Mouse (Mus musculus) heart, postnatal 4 days (tissue): ENCODE results near the gene Chid1. TPM values are rescaled to one million over a fixed set of nuclear protein-coding genes. Genes with fewer than 3 reads are reported as not detected.
A peak's percentile ranks its signal among the peaks of the same experiment; 100 is the strongest.

ENCODE experiments used
- DNase-seq: peaks from one replicate; pipeline ENCODE4 v3.0.0; 2021
- total RNA-seq, 2 experiments: library from RNA; stranded (reverse); gene quantifications; 2 replicates each; pipeline ENCODE4 v1.2.3; 2021

Chid1 gene
- total RNA-seq, 2 experiments from 2014 or later: 36.5 to 36.6 TPM

- DNase-seq: no peak
Observed at GRCm38 (mm10) chr7:141475805-141476158, 63.9 kb downstream of the Chid1 start.

- DNase-seq: peak; percentile 87
Observed at GRCm38 (mm10) chr7:141475011-141475804, 64.4 kb downstream of the Chid1 start, which contains the start of the genes Polr2l and Tspan4. Polr2l (minus strand) TSS chr7:141475132. Tspan4 (plus strand) TSS chr7:141475240.

GRCm38 (mm10) chr7:141474160-141474559 is 65.5 kb downstream of the Chid1 start:
- no peak for DNase-seq

- DNase-seq: no peak
Observed at GRCm38 (mm10) chr7:141472763-141473162, 66.9 kb downstream of the Chid1 start.

- no peak for DNase-seq
Observed at GRCm38 (mm10) chr7:141472226-141472625, 67.4 kb downstream of the Chid1 start.

GRCm38 (mm10) chr7:141471236-141471635 is 68.4 kb downstream of the Chid1 start:
- DNase-seq: no peak

- no peak for DNase-seq
Observed at GRCm38 (mm10) chr7:141470637-141470944, 69.1 kb downstream of the Chid1 start.

- peak; percentile 58 for DNase-seq
Observed at GRCm38 (mm10) chr7:141469901-141470636, 69.6 kb downstream of the Chid1 start.

GRCm38 (mm10) chr7:141469352-141469751 is 70.3 kb downstream of the Chid1 start:
- DNase-seq: no peak

GRCm38 (mm10) chr7:141468522-141469211 is 71.0 kb downstream of the Chid1 start:
- DNase-seq: peak; percentile 78

- no peak for DNase-seq
Observed at GRCm38 (mm10) chr7:141468164-141468521, 71.5 kb downstream of the Chid1 start.

- DNase-seq: peak; percentile 93
Observed at GRCm38 (mm10) chr7:141467230-141468030, 72.2 kb downstream of the Chid1 start, which contains the start of gene Cd151. Cd151 (plus strand) TSS chr7:141467392.

GRCm38 (mm10) chr7:141466607-141467148 is 73.0 kb downstream of the Chid1 start:
- DNase-seq: no peak

GRCm38 (mm10) chr7:141466045-141466394 is 73.6 kb downstream of the Chid1 start:
- no peak for DNase-seq

GRCm38 (mm10) chr7:141465388-141466044 is 74.1 kb downstream of the Chid1 start:
- DNase-seq: no peak

- DNase-seq: no peak
Observed at GRCm38 (mm10) chr7:141464603-141465201, 75.0 kb downstream of the Chid1 start.

- DNase-seq: peak; percentile 73
Observed at GRCm38 (mm10) chr7:141463824-141464602, 75.6 kb downstream of the Chid1 start.

- DNase-seq: no peak
Observed at GRCm38 (mm10) chr7:141462333-141462821, 77.3 kb downstream of the Chid1 start.

- DNase-seq: peak; percentile 55
Observed at GRCm38 (mm10) chr7:141461521-141462332, 77.9 kb downstream of the Chid1 start.
